Mouse (Mus musculus): ENCODE results near the gene G2e3.

DNA sequence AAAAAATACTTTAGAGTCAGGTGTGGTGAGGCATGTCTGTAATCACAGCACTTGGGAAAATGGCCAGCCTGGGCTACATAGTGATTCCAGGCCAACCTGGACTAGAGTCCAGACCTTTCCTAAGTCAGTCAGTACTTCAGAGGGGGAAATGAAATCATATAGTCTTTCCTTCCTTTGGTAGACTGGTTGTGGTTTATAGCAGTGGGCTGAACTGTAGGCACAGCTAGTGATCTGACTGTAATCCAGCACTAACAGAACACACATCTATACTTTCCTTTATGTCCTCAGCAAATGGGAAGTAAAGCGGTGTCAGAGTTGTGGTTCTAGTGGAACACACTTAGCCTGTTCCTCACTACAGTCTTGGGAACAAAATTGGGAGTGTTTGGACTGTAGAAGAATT is 15.0 kb downstream of the G2e3 start:
- no peak for TF ChIP-seq CTCF (IDR thresholded peaks at IDR 0.05; ENCODE audit: low read depth, low read length)
- no peak for TF ChIP-seq POLR2A (IDR thresholded peaks at IDR 0.05; ENCODE audit: borderline replicate concordance, low read depth, low read length)

All from bone marrow macrophage, adult 2 months (primary cell).